Mouse (Mus musculus) lung, embryonic 16.5 days (tissue): ENCODE data around the gene Slc2a3. TPM values are rescaled to one million over a fixed set of nuclear protein-coding genes. Genes with fewer than 3 reads are reported as not detected.

Experiments used
- ATAC-seq: fragments of 200-750 bp; cut with Nextera tagmentation; 2 replicates; pipeline ENCODE4 v1.8.0; 2017; ENCODE audit warnings: low read depth, mild to moderate bottlenecking, moderate library complexity
- H3K27ac ChIP-seq: fragments of 300-500 bp; sonication (generic); 2 replicates; pipeline ENCODE4 v1.5.1; 2014; ENCODE audit warnings: mild to moderate bottlenecking, control low read depth, low read length
- H3K27me3 ChIP-seq: fragments of 300-500 bp; sonication (generic); 2 replicates; pipeline ENCODE4 v1.6.1; 2014; ENCODE audit warnings: low read depth, low read length, mixed read lengths; ENCODE audit not compliant: control insufficient read depth, insufficient read depth
- H3K36me3 ChIP-seq: fragments of 300-500 bp; sonication (generic); 2 replicates; pipeline ENCODE4 v1.6.1; 2014; ENCODE audit warnings: low read length; ENCODE audit not compliant: control insufficient read depth, insufficient read depth
- H3K4me1 ChIP-seq: fragments of 300-500 bp; sonication (generic); replicated peaks from 2 replicates; pipeline ENCODE4 v1.6.1; 2014; ENCODE audit warnings: low read length, mixed read lengths; ENCODE audit not compliant: control insufficient read depth, insufficient read depth
- H3K4me2 ChIP-seq: fragments of 300-500 bp; sonication (generic); 2 replicates; pipeline ENCODE4 v1.6.1; 2014; ENCODE audit warnings: low read depth, low read length, control low read depth
- H3K4me3 ChIP-seq: fragments of 300-500 bp; sonication (generic); 2 replicates; pipeline ENCODE4 v1.5.1; 2014; ENCODE audit warnings: mild to moderate bottlenecking, low read length, control low read depth
- H3K9ac ChIP-seq: fragments of 300-500 bp; sonication (generic); 2 replicates; pipeline ENCODE4 v1.6.1; 2014; ENCODE audit warnings: low read length, control low read depth
- H3K9me3 ChIP-seq: fragments of 300-500 bp; sonication (generic); 2 replicates; pipeline ENCODE4 v1.6.1; 2016; ENCODE audit warnings: low read length; ENCODE audit not compliant: control insufficient read depth
- whole genome bisulfite sequencing: fragments of 180-500 bp; shearing (Covaris S2); extraction: QIAGEN DNeasy Blood & Tissue Kit; methylation state at CpG from one replicate; pipeline ENCODE4 v1.1.7; 2014; 5-methylcytosine and 5-hydroxymethylcytosine counted together
- microRNA-seq: library from miRNA; unstranded; fragments of <30 nt; microRNA quantifications from one replicate; pipeline ENCODE4, GENCODE M21; 2016
- polyA plus RNA-seq: library from polyadenylated mRNA; unstranded; fragments of >200 nt; fragmentation: Nextera tagmentation; extraction: Ambion mirVana; gene quantifications from 2 replicates; pipeline ENCODE4 v1.2.1, GENCODE M21; 2015

Gene Slc2a3
- polyA plus RNA-seq, 1 experiment from 2014 or later = 7.5 TPM

DNA sequence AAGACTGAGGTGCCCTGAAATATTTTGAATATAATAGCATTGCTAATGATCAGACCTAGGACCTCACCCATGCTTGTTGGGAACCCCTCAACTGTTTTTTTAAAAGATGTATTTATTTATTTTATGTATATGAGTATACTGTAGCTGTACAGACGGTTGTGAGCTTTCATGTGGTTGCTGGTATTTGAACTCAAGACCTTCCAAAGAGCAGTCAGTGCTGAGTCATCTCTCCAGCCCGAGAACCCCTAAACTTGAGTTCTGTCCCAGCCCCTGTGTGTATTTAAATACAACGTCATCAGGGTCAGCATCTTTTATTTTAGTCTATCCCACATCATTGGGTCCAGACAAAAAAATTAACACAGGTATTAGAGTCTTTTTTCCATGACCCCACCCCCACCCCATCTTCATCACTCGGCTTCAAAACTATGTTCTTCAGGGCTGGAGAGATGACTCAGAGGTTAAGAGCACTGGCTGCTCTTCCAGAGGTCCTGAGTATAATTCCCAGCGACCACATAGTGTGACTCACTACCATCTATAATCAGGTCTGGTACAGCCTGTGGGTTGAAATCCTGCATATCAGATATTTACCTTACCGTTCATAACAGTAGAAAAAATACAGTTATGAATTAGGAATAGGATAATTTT lies 111.9 kb downstream of the Slc2a3 start:
- 62% methylated on average over 6 of the region's 6 CpGs for WGBS
- no peaks in the 10 kb centered on the region for H3K36me3 ChIP-seq
- H3K9ac ChIP-seq = no peak overlapping the region

DNA sequence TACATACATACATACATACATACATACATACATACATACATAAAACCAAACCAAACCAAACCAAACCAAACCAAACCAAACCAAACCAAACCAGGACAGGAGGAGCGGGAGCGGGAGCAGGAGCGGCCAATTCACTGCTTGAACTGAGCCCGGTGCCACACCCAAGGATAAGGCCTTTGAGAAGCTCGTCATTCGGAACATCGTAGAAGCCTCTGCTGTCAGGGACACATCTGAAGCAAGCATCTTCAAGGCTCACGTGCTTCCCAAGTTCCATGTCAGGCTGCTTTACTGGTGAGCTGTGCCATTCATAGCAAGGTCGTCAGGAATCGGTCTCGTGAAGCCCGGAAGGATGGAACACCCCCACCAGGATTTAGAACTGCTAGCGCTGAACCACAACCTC lies 114.7 kb downstream of the Slc2a3 start:
- 89% methylated on average over 13 of the region's 13 CpGs for WGBS
- no peaks in the 10 kb centered on the region for H3K4me1 ChIP-seq
- H3K27ac ChIP-seq = no peak overlapping the region
- H3K27me3 ChIP-seq = no peaks in the 10 kb centered on the region
- no peaks in the 10 kb centered on the region for H3K9me3 ChIP-seq
- no peak for ATAC-seq
- H3K4me2 ChIP-seq = no peak overlapping the region
- H3K4me3 ChIP-seq = no peak overlapping the region
- H3K36me3 ChIP-seq = no peaks in the 10 kb centered on the region
- no peak overlapping the region for H3K9ac ChIP-seq

More for the DNA sequence above, 111.9 kb downstream of the Slc2a3 start:
- ATAC-seq = no peak
- Histone ChIP-seq H3K4me2 (no peak overlapping the region), H3K4me1 (no peaks in the 10 kb centered on the region), H3K27ac (no peak overlapping the region), H3K27me3 (no peaks in the 10 kb centered on the region), H3K4me3 (no peak overlapping the region), H3K9me3 (no peaks in the 10 kb centered on the region)

DNA sequence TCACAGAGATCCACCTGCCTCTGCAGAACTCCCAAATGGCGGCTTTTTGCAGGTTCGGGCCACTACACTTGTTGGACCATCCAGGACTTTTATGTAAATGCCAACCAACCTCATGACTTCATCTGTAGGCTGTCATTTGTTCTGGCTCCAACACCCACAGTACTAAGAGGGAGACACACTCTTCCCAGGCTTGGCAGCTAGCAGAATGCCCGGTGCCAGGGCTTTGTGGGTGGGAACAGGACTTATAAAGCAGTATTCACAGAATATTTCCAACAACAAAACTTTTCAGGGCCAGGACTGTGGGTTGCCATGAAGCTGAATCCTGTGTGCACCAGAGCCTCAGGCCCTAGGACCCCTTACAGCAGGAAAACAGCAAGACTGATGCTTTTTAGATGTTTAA lies 118.8 kb downstream of the Slc2a3 start:
- Histone ChIP-seq H3K4me3 (no peak overlapping the region), H3K27me3 (no peaks in the 10 kb centered on the region), H3K9ac (no peak overlapping the region), H3K9me3 (no peaks in the 10 kb centered on the region), H3K4me1 (no peaks in the 10 kb centered on the region), H3K27ac (no peak overlapping the region), H3K4me2 (no peak overlapping the region), H3K36me3 (no peaks in the 10 kb centered on the region)
- ATAC-seq = no peak
- 80% methylated on average over 3 of the region's 3 CpGs for WGBS

Small RNA genes within 50 kb of the gene (microRNA-seq; reads per million reads assigned to microRNA genes)
- not detected for gene Mir7231

Other genes with a start within 250 kb of the Slc2a3 start
- gene Aicda, start 247.8 kb downstream of the Slc2a3 start, polyA plus RNA-seq = not detected in 2 replicates
- 5.2 and 7.0 TPM in 2 replicates for gene Apobec1, start 199.2 kb downstream of the Slc2a3 start, polyA plus RNA-seq
- gene Gdf3, start 191.6 kb downstream of the Slc2a3 start, polyA plus RNA-seq = 0.06 TPM in 1 of 2 replicates, not detected in the other
- 0.39 TPM in 1 of 2 replicates, not detected in the other for gene Dppa3, start 175.2 kb downstream of the Slc2a3 start, polyA plus RNA-seq
- gene Nanog, start 94.2 kb downstream of the Slc2a3 start, polyA plus RNA-seq = 0.28 and 0.54 TPM in 2 replicates
- gene Foxj2, start 18.3 kb upstream of the Slc2a3 start, polyA plus RNA-seq = 5.5 and 6.2 TPM in 2 replicates
- 3.1 and 3.4 TPM in 2 replicates for gene C3ar1, start 54.5 kb upstream of the Slc2a3 start, polyA plus RNA-seq
- gene Necap1, start 72.8 kb upstream of the Slc2a3 start, polyA plus RNA-seq = 50.8 and 52.2 TPM in 2 replicates
- gene Clec4a1, start 120.2 kb upstream of the Slc2a3 start, polyA plus RNA-seq = 2.4 and 2.7 TPM in 2 replicates
- gene Clec4a3, start 150.9 kb upstream of the Slc2a3 start, polyA plus RNA-seq = 4.7 and 6.6 TPM in 2 replicates
- gene Clec4a4, start 188.7 kb upstream of the Slc2a3 start, polyA plus RNA-seq = not detected in 2 replicates
- gene Clec4b1, start 248.3 kb upstream of the Slc2a3 start, polyA plus RNA-seq = not detected in 2 replicates